Mouse (Mus musculus): Measurements from ENCODE around the gene Zfp618. TPM values are rescaled to one million over a fixed set of nuclear protein-coding genes. Genes with fewer than 3 reads are reported as not detected.

Gene Zfp618
- polyA plus RNA-seq, 1 experiment from 2014 or later = 6.7 TPM

- H3K36me3 ChIP-seq (ENCODE audit: control insufficient read depth, insufficient read depth, low read length) = no peaks in the 10 kb centered on the region
- ATAC-seq (ENCODE audit: low FRiP score, low TSS enrichment) (peak; percentile 58), DNase-seq (ENCODE audit: low spot score) (peak; percentile 34)
- no peak overlapping the region for H3K4me2 ChIP-seq (replicated peaks; ENCODE audit: low read depth)
- no peak overlapping the region for H3K27ac ChIP-seq (replicated peaks)
- H3K27me3 ChIP-seq (ENCODE audit: control insufficient read depth, insufficient read depth, low read length) = no peaks in the 10 kb centered on the region
- H3K9ac ChIP-seq (ENCODE audit: low read length) = no peak overlapping the region
- peaks cover 6% of the 10 kb centered on the region for H3K4me1 ChIP-seq (replicated peaks; ENCODE audit: control insufficient read depth, insufficient read depth)
- no peak overlapping the region for H3K4me3 ChIP-seq (ENCODE audit: low read depth, low read length)
- H3K9me3 ChIP-seq (ENCODE audit: control insufficient read depth, low read length) = no peaks in the 10 kb centered on the region
- 39% methylated on average over 7 of the region's 7 CpGs for WGBS
- TF ChIP-seq EP300 (optimal IDR thresholded peaks at IDR 0.05) (no peak), CTCF (IDR thresholded peaks at IDR 0.05; ENCODE audit: low read depth) (no peak)
These were observed 91.5 kb downstream of the Zfp618 start for GRCm38 (mm10) chr4:63056641-63057415.

GRCm38 (mm10) chr4:63057581-63057980, 92.2 kb downstream of the Zfp618 start:
- ATAC-seq (ENCODE audit: low FRiP score, low TSS enrichment) (no peak), DNase-seq (ENCODE audit: low spot score) (no peak)
- 56% methylated on average over 5 of the region's 5 CpGs for WGBS
- no peak overlapping the region for H3K4me3 ChIP-seq (ENCODE audit: low read depth, low read length)
- no peaks in the 10 kb centered on the region for H3K36me3 ChIP-seq (ENCODE audit: control insufficient read depth, insufficient read depth, low read length)
- no peak overlapping the region for H3K27ac ChIP-seq (replicated peaks)
- no peak overlapping the region for H3K9ac ChIP-seq (ENCODE audit: low read length)
- no peak overlapping the region for H3K4me2 ChIP-seq (replicated peaks; ENCODE audit: low read depth)
- no peaks in the 10 kb centered on the region for H3K27me3 ChIP-seq (ENCODE audit: control insufficient read depth, insufficient read depth, low read length)
- peaks cover 6% of the 10 kb centered on the region for H3K4me1 ChIP-seq (replicated peaks; ENCODE audit: control insufficient read depth, insufficient read depth)
- TF ChIP-seq CTCF (IDR thresholded peaks at IDR 0.05; ENCODE audit: low read depth) = no peak
- TF ChIP-seq EP300 (optimal IDR thresholded peaks at IDR 0.05) = no peak
- no peaks in the 10 kb centered on the region for H3K9me3 ChIP-seq (ENCODE audit: control insufficient read depth, low read length)

GRCm38 (mm10) chr4:63058686-63059085, 93.3 kb downstream of the Zfp618 start:
- Histone ChIP-seq H3K4me2 (replicated peaks; ENCODE audit: low read depth) (no peak overlapping the region), H3K9me3 (ENCODE audit: control insufficient read depth, low read length) (no peaks in the 10 kb centered on the region), H3K4me1 (replicated peaks; ENCODE audit: control insufficient read depth, insufficient read depth) (peaks cover 6% of the 10 kb centered on the region; the same call in 1 of the 2 replicates), H3K4me3 (ENCODE audit: low read depth, low read length) (no peak overlapping the region), H3K27me3 (ENCODE audit: control insufficient read depth, insufficient read depth, low read length) (no peaks in the 10 kb centered on the region), H3K9ac (ENCODE audit: low read length) (no peak overlapping the region), H3K27ac (replicated peaks) (no peak overlapping the region), H3K36me3 (ENCODE audit: control insufficient read depth, insufficient read depth, low read length) (no peaks in the 10 kb centered on the region)
- DNase-seq (ENCODE audit: low spot score) (no peak), ATAC-seq (ENCODE audit: low FRiP score, low TSS enrichment) (no peak)
- TF ChIP-seq CTCF (IDR thresholded peaks at IDR 0.05; ENCODE audit: low read depth) = no peak
- TF ChIP-seq EP300 (optimal IDR thresholded peaks at IDR 0.05) = no peak
- 87% methylated on average over 4 of the region's 4 CpGs for WGBS

GRCm38 (mm10) chr4:63060358-63060757, 95.0 kb downstream of the Zfp618 start:
- Histone ChIP-seq H3K4me1 (replicated peaks; ENCODE audit: control insufficient read depth, insufficient read depth) (peaks cover 6% of the 10 kb centered on the region; the same call in 1 of the 2 replicates), H3K4me2 (replicated peaks; ENCODE audit: low read depth) (no peak overlapping the region), H3K27me3 (ENCODE audit: control insufficient read depth, insufficient read depth, low read length) (no peaks in the 10 kb centered on the region), H3K9me3 (ENCODE audit: control insufficient read depth, low read length) (no peaks in the 10 kb centered on the region), H3K27ac (replicated peaks) (no peak overlapping the region), H3K9ac (ENCODE audit: low read length) (no peak overlapping the region), H3K36me3 (ENCODE audit: control insufficient read depth, insufficient read depth, low read length) (no peaks in the 10 kb centered on the region), H3K4me3 (ENCODE audit: low read depth, low read length) (no peak overlapping the region)
- 76% methylated on average over 6 of the region's 6 CpGs for WGBS
- no peak for DNase-seq (ENCODE audit: low spot score)
- ATAC-seq (ENCODE audit: low FRiP score, low TSS enrichment) = no peak
- TF ChIP-seq EP300 (optimal IDR thresholded peaks at IDR 0.05) (no peak), CTCF (IDR thresholded peaks at IDR 0.05; ENCODE audit: low read depth) (no peak)

- Histone ChIP-seq H3K9ac (ENCODE audit: low read length) (no peak overlapping the region), H3K4me3 (ENCODE audit: low read depth, low read length) (no peak overlapping the region), H3K9me3 (ENCODE audit: control insufficient read depth, low read length) (no peaks in the 10 kb centered on the region), H3K27me3 (ENCODE audit: control insufficient read depth, insufficient read depth, low read length) (no peaks in the 10 kb centered on the region), H3K4me2 (replicated peaks; ENCODE audit: low read depth) (no peak overlapping the region), H3K4me1 (replicated peaks; ENCODE audit: control insufficient read depth, insufficient read depth) (peaks cover 5% of the 10 kb centered on the region; the same call in 1 of the 2 replicates), H3K36me3 (ENCODE audit: control insufficient read depth, insufficient read depth, low read length) (no peaks in the 10 kb centered on the region), H3K27ac (replicated peaks) (no peak overlapping the region)
- TF ChIP-seq EP300 (optimal IDR thresholded peaks at IDR 0.05) = no peak
- no peak for TF ChIP-seq CTCF (IDR thresholded peaks at IDR 0.05; ENCODE audit: low read depth)
- 93% methylated on average over 6 of the region's 6 CpGs for WGBS
- DNase-seq (ENCODE audit: low spot score) (no peak), ATAC-seq (ENCODE audit: low FRiP score, low TSS enrichment) (0 out of 2 replicates have a peak, but pooled peaks have one; percentile 7)
These were observed 96.0 kb downstream of the Zfp618 start for GRCm38 (mm10) chr4:63061411-63061810.

- H3K9me3 ChIP-seq (ENCODE audit: control insufficient read depth, low read length) = no peaks in the 10 kb centered on the region
- 95% methylated on average over 4 of the region's 4 CpGs for WGBS
- no peaks in the 10 kb centered on the region for H3K36me3 ChIP-seq (ENCODE audit: control insufficient read depth, insufficient read depth, low read length)
- H3K4me1 ChIP-seq (replicated peaks; ENCODE audit: control insufficient read depth, insufficient read depth) = no peaks in the 10 kb centered on the region
- no peak overlapping the region for H3K27ac ChIP-seq (replicated peaks)
- ATAC-seq (ENCODE audit: low FRiP score, low TSS enrichment) (no peak), DNase-seq (ENCODE audit: low spot score) (no peak)
- H3K4me2 ChIP-seq (replicated peaks; ENCODE audit: low read depth) = no peak overlapping the region
- H3K9ac ChIP-seq (ENCODE audit: low read length) = no peak overlapping the region
- no peak for TF ChIP-seq CTCF (IDR thresholded peaks at IDR 0.05; ENCODE audit: low read depth)
- TF ChIP-seq EP300 (optimal IDR thresholded peaks at IDR 0.05) = no peak
- H3K4me3 ChIP-seq (ENCODE audit: low read depth, low read length) = no peak overlapping the region
- H3K27me3 ChIP-seq (ENCODE audit: control insufficient read depth, insufficient read depth, low read length) = no peaks in the 10 kb centered on the region
These were observed 98.0 kb downstream of the Zfp618 start for GRCm38 (mm10) chr4:63063360-63063759.
